Mouse (Mus musculus) Patski (cell line): Measurements from ENCODE around the gene Pmis2. TPM values are rescaled to one million over a fixed set of nuclear protein-coding genes. Genes with fewer than 3 reads are reported as not detected.
A peak's percentile ranks its signal among the peaks of the same experiment; 100 is the strongest.

Experiments
- ATAC-seq: fragments of 100-300 bp; one replicate; pipeline ENCODE4 v1.8.0; 2021
- CTCF ChIA-PET: fragments of 350-600 bp; sonication (Branson Sonifier 250); formaldehyde crosslinking; loops from one replicate; lab custom pipeline; 2022; ENCODE audit warnings: inconsistent platforms; lab: Charles Lee
- POLR2A ChIA-PET: fragments of 350-600 bp; sonication (Branson Sonifier 250); formaldehyde crosslinking; loops from one replicate; lab custom pipeline; 2022; ENCODE audit warnings: antibody characterized with exemption, inconsistent platforms; lab: Charles Lee
- DNase-seq: peaks from one replicate; pipeline ENCODE4 v3.0.0-alpha.2; 2011; ENCODE audit warnings: low read depth, low spot score
- H3K27me3 ChIP-seq: fragments of 371-371 bp; one replicate; pipeline ENCODE4 v1.5.1; 2021
- CTCF ChIP-seq: fragments of 100-300 bp; IDR thresholded peaks from one replicate; pipeline ENCODE4 v1.5.1; 2021
- in situ Hi-C: fragments of 300-500 bp; cut with MboI; formaldehyde crosslinking; loops from 3 replicates; pipeline ENCODE4 v1.11.1; 2018; ENCODE audit warnings: low pct_unique_long_range_greater_than_20kb, mixed read lengths
- polyA plus RNA-seq: library from polyadenylated mRNA; unstranded; gene quantifications from one replicate; pipeline ENCODE4 v1.2.3, GENCODE M21; 2021

Pmis2 gene
- polyA plus RNA-seq, 1 experiment from 2014 or later, result not detected

- DNase-seq (no peak), ATAC-seq (no peak)
- no peaks in the 10 kb centered on the region for H3K27me3 ChIP-seq
- ChIA-PET POLR2A (no interaction called here), CTCF (no interaction called here)
- in situ Hi-C loops, result no loop called here
- no peak for TF ChIP-seq CTCF
Measured at GRCm38 (mm10) chr7:30681897-30682296, 10.5 kb upstream of the Pmis2 start.

DNA sequence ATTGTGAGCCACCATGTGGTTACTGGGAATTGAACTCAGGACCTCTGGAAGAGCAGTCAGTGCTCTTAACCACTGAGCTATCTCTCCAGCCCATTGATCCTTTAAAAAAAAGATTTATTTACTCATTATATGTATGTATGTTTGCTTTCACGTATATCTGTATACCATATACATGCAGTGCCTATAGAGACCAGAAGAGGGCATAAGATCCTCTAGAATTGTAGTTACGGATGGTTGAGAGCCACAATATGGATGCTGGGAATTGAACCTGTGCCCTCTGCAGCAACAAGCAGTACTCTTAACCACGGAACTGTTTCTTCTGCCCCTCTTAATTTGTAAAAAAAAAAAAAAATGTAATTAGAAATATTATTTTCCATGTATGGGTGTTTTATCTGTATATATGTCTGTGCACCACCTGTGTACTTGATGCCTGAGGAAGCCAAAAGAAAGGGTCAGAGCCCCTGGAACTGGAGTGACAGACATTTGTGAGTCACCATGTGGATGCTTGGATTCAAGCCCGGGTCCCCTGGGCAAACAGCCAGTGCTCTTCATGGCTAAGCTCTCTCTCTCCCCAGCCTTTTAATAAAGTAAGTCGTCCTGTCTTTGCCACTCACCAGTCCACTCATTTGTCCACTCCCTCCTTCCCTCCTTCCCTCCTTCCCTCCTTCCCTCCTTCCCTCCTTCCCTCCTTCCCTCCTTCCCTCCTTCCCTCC is 7.0 kb upstream of the Pmis2 start:
- peak; percentile 33 for TF ChIP-seq CTCF
- CTCF ChIA-PET, result no interaction called here
- POLR2A ChIA-PET, result interaction anchor here (0.7 kb wide), 1 partner anchor 36 kb away, joined by 3 read pairs; no protein-coding TSS in a partner anchor
- DNase-seq, result peak; percentile 24
- ATAC-seq, result no peak
- peaks cover 9% of the 10 kb centered on the region for H3K27me3 ChIP-seq
- in situ Hi-C loops, result loop anchor here (10.0 kb wide), 1 partner anchor 176 kb away; the partner anchor contains the start of gene Ffar3

DNA sequence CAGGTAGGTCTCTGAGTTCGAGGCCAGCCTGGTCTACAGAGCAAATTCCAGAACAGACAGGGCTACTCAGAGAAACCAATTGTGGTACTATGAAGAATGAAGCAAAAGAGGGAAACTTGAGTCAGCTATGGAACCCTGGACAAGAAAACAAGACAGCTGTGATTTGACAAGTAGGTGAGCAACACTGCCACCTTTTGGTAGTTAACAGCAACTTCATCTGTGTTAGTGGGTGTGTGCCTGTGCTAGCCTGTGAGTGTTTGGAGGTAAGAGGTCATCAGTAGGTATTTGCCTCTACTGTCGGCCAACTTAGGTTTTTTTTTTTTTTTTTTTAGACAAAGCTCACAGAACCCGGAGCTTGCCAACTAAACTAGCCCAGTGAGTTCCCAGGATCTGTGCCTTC is 2.2 kb downstream of the Pmis2 start:
- POLR2A ChIA-PET, result interaction anchor here (0.6 kb wide), 1 partner anchor 1776 kb away, joined by 3 read pairs; no protein-coding TSS in a partner anchor
- peaks cover 5% of the 10 kb centered on the region for H3K27me3 ChIP-seq
- in situ Hi-C loops, result no loop called here
- DNase-seq (no peak), ATAC-seq (no peak)
- TF ChIP-seq CTCF, result peak; percentile 61
- CTCF ChIA-PET, result interaction anchor here (1.1 to 1.6 kb wide), 5 partner anchors 14 to 97 kb away, joined by 3 to 6 read pairs (median 3); no protein-coding TSS in a partner anchor

- no peaks in the 10 kb centered on the region for H3K27me3 ChIP-seq
- ATAC-seq, result peak; percentile 32
- ChIA-PET POLR2A (interaction anchor here (0.5 to 1.7 kb wide), 4 partner anchors 14 to 66 kb away, joined by 3 to 5 read pairs (median 3); partner anchors contain the start of gene Rbm42), CTCF (interaction anchor here (1.1 to 1.3 kb wide), 2 partner anchors 20 to 51 kb away, joined by 3 to 4 read pairs; no protein-coding TSS in a partner anchor)
- in situ Hi-C loops, result no loop called here
- no peak for TF ChIP-seq CTCF
- no peak for DNase-seq
Measured at GRCm38 (mm10) chr7:30665321-30665720, 6.1 kb downstream of the Pmis2 start.

DNA sequence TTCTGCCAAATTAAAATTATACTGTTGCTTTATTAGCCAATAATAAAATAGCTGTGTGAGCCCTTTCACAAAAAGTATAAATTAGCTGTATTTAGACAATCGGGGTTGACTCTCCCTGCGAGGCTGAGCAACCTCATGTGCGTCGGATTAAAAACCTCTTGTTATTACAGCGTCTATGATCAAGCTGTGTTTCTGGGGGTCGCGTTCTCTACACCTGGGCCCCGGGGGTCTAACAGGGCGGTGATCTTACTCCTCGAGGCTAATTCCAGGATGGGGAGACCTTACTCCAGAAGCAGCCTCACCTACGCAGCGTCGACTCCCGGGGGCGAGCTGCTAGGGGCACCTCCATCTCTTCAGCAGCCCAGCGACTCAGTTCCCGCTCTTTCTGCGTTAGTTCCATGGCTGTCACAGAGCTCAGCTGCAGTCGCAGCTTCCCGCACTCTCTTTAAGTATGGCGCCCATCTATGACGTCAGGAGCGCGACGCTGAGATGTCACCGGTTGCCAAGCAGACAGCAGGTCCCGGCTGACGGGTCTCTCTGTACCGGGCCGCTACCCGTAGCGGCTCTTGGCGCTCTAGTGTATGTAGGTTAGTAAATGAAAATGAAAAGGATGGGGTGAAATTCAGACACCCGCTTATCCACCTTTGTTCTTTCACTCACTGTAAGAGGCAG is 6.7 kb downstream of the Pmis2 start, which contains the start of gene Haus5:
TSS of gene Haus5 (minus strand) at position 466 of the 672 bp plus-strand sequence.
- CTCF ChIA-PET, result no interaction called here
- peak; percentile 55 for DNase-seq

DNA sequence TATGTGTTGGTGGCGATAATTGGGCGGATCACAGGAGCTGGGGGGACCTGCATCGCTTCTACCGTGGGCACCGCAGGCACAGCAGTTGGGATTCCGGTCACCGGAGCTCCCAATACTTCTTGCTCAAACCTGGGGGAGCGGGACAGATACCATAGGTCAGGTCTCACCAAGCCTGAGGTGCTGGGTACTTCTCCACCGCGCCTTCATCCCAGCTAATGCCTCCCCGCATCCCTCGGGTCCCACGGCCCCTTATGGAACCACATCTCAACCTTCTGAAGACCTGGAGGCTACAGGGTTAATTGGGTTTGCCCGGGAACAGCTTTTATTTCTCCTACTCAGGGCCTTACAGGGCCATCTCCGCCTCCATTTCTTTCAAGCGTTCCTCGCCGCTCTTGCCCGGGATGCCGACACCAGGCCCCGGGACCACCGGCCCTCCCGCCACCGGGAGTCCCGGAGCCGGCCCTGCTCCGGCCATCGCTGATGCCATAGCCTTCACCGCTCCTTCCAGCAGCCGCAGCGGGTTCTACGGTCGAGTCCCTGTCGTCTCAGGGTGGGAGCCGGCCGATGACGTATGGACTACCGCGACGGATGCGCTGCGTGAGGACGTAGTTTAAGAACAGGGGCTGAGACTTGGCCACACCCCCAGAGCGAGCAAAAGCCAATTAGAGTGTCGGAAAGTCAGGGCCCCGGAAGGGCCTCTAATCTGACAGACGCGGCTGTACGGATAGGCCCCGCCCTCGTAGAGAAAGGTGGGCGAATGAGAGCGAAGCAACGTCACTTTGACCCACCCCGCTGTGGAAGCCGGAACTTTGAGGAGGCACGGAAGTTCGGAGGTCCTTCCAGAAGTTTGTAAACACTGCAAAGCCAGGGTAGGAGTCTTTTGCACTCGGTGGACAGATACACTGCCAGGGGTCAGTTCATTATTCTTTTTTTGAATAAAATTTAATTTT is 21.5 kb downstream of the Pmis2 start, which contains the start of gene Rbm42:
TSS of gene Rbm42 (minus strand) at position 727 of the 950 bp plus-strand sequence.
- in situ Hi-C loops, result no loop called here
- ATAC-seq (peak; percentile 96), DNase-seq (peak; percentile 91)
- no peaks in the 10 kb centered on the region for H3K27me3 ChIP-seq
- ChIA-PET POLR2A (interaction anchor here (0.5 to 1.2 kb wide), 2 partner anchors 13 to 15 kb away, joined by 3 to 5 read pairs; partner anchors contain the start of gene Haus5), CTCF (interaction anchor here (1.0 to 1.4 kb wide), 2 partner anchors 18 to 24 kb away, joined by 3 to 4 read pairs; partner anchors contain the start of gene Cox6b1)
- no peak for TF ChIP-seq CTCF

More for the DNA sequence above, 6.7 kb downstream of the Pmis2 start, which contains the start of gene Haus5:
- POLR2A ChIA-PET, result interaction anchor here (0.5 to 1.7 kb wide), 7 partner anchors 12 to 455 kb away, joined by 3 to 10 read pairs (median 3); partner anchors contain the start of gene Rbm42
- no peak for TF ChIP-seq CTCF
- ATAC-seq, result peak; percentile 56
- H3K27me3 ChIP-seq, result no peaks in the 10 kb centered on the region
- in situ Hi-C loops, result no loop called here

DNA sequence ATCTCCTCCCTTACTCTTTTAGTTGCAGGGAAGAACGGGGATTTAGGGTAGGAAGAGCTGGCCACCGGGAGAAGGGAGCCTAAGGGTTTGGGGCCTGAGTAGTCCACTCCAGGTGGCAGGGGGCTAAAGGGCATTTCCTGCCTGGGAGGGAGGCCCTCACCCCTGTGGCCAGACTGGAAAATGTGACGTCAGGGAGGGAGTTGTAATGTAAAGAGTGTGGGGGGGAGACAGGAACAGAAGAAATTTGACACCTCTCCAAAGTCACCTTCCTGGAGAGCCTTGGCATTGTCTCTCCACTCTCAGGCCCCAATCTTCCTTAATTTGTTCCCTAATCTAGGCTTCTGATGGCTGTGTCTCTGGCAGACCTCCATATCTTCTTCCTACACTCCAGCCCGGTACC is 32.3 kb downstream of the Pmis2 start:
- in situ Hi-C loops, result no loop called here
- CTCF ChIA-PET, result no interaction called here
- DNase-seq, result no peak
- ATAC-seq, result no peak
- POLR2A ChIA-PET, result no interaction called here
- TF ChIP-seq CTCF, result no peak
- H3K27me3 ChIP-seq, result peaks cover 17% of the 10 kb centered on the region

GRCm38 (mm10) chr7:30636395-30636794 is 35.0 kb downstream of the Pmis2 start:
- ChIA-PET POLR2A (interaction anchor here (1.3 kb wide), 1 partner anchor 13 kb away, joined by 3 read pairs; no protein-coding TSS in a partner anchor), CTCF (interaction anchor here (3.2 kb wide), 1 partner anchor 11 kb away, joined by 13 read pairs; no protein-coding TSS in a partner anchor)
- in situ Hi-C loops, result no loop called here
- DNase-seq, result no peak
- peaks cover 40% of the 10 kb centered on the region for H3K27me3 ChIP-seq
- no peak for TF ChIP-seq CTCF
- no peak for ATAC-seq

DNA sequence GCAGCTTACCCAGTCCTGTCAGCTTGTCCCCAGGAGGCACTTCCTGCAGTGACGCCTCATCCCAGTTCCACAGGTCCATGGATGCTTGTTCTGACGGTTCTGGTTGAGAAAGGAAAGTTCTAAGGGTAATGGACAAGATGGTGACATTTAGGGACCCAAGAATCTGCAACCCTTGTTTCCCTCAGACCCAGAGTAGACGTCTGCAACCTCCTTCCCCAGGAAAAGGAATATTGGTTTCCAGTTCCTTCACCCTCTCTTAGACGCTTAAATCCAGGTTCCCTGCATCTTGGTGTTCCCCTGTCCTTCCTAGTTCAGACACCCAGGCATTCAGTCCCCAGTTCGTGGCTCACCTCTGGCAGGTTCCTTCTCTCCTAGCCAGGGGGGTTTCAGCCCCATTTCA is 35.7 kb downstream of the Pmis2 start, which contains the start of gene Etv2:
TSS of gene Etv2 (minus strand) at position 101 of the 400 bp plus-strand sequence.
- ATAC-seq, result no peak
- in situ Hi-C loops, result no loop called here

More for the DNA sequence above, 35.7 kb downstream of the Pmis2 start, which contains the start of gene Etv2:
- peaks cover 45% of the 10 kb centered on the region for H3K27me3 ChIP-seq
- POLR2A ChIA-PET, result interaction anchor here (0.8 kb wide), 1 partner anchor 11 kb away, joined by 3 read pairs; no protein-coding TSS in a partner anchor
- no peak for TF ChIP-seq CTCF
- DNase-seq, result no peak
- CTCF ChIA-PET, result interaction anchor here (0.8 to 3.2 kb wide), 2 partner anchors 9 to 12 kb away, joined by 3 to 13 read pairs; no protein-coding TSS in a partner anchor
